Comparison of ENCODE assay signal across 1 mouse cellular context in the genomic region with DNA sequence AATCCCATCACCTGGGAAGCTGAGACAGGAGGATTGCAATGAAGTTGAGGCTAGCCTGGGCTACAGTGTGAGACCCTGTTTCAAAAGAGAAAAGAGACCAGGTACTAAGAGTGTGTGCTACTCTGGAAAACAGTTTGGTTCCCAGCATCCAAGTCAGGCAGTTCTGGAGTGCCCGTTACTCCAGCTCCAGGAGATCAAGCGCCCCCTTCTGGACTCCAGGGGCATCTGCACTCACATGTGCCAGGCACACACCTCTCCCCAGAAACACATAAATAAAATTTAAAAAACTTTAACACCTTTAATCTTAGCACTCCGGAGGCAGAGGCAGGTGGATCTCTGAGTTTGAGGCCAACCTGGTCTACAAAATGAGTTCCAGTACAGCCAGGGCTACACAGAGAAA.
TF ChIP-seq lines count a peak whose summit lies in the region.

No protein-coding gene starts in this region.

TF ChIP-seq in MEL, 35 proteins besides CTCF, POLR2A, EP300 and RAD21:
- no peak for TF ChIP-seq UBTF (IDR thresholded peaks at IDR 0.05; ENCODE audit: borderline replicate concordance, insufficient read depth, low read depth, low read length)
- no peak for TF ChIP-seq ZNF384 (IDR thresholded peaks at IDR 0.05; ENCODE audit: low read depth, low read length)
- no peak for TF ChIP-seq HCFC1 (IDR thresholded peaks at IDR 0.05; ENCODE audit: low read depth, low read length)
- TF ChIP-seq ZMIZ1 (IDR thresholded peaks at IDR 0.05; ENCODE audit: low read depth, low read length) = no peak
- TF ChIP-seq BHLHE40 (IDR thresholded peaks at IDR 0.05; ENCODE audit: borderline replicate concordance, low read depth, low read length) = no peak
- no peak for TF ChIP-seq USF1 (IDR thresholded peaks at IDR 0.05; ENCODE audit: low read depth, low read length)
- no peak for TF ChIP-seq ETS1 (IDR thresholded peaks at IDR 0.05; ENCODE audit: low read depth, low read length)
- no peak for TF ChIP-seq RCOR1 (IDR thresholded peaks at IDR 0.05; ENCODE audit: low read depth, low read length)
- no peak for TF ChIP-seq MXI1 (IDR thresholded peaks at IDR 0.05; ENCODE audit: low read depth, low read length)
- no peak for TF ChIP-seq TBP (IDR thresholded peaks at IDR 0.05; ENCODE audit: low read depth, low read length)
